Mouse (Mus musculus): ENCODE measurements around the gene Tbl1xr1.

Tbl1xr1 gene

DNA sequence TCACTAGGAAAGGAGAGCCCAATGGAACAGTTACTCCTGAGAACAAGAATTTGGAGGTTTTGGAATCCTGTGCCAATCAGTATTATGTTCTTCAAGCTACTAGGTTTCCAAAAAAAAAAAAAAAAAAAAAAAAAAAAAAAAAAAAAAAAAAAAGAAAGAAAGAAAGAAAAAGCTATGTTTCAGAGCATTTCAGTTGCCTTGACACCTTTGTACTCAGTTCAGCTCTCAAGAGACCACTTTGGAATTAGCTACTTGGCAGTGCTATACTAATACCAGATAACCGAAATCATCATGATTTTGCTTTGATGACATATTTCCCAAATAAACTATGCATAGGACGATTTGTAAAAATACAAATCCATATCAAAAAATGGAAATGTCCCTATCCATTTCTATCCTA, 145.1 kb downstream of the Tbl1xr1 start:
- DNase-seq, result no peak

- no peak for DNase-seq
Measured at GRCm38 (mm10) chr3:22222351-22222750, 145.9 kb downstream of the Tbl1xr1 start.

GRCm38 (mm10) chr3:22223023-22223422, 146.6 kb downstream of the Tbl1xr1 start:
- no peak for DNase-seq

GRCm38 (mm10) chr3:22228052-22228451, 151.6 kb downstream of the Tbl1xr1 start:
- no peak for DNase-seq

GRCm38 (mm10) chr3:22230635-22231034, 154.2 kb downstream of the Tbl1xr1 start:
- DNase-seq, result no peak

DNA sequence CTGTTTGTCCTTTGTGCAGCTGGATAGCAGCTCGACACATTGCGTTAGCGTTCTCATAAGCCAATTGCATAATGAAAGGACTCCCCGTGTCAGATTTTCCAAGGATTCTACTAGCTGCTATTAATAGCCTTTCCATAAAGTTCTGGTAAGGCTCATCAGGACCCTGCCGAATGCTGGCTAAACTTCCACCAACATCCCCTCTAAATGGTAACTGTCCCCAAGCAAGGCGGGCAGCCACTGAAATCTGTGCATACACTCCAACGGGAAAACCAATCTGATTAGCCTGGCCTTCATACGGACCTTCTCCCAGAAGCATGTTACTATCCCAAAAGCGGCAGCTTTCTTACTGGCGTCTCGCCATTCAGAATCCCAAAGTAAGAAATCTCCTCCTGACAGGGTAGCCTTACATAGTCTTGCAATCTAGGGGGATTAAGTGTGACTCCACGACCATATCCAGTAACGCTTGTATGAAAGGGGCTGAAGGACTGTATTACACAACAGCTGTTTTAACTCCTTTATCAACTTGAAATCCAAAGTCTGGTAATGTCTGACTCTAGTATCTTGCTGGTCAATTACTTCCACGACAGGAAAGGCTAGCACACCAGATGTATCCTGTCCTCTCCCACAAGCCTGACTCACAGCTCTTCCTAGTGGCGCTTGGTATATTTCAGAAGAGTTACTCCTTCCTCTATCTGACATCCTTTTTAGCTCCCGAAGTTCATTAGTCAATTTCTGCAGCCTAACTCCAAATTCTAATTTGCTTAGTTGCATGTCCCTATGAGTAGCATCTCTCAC, 161.9 kb downstream of the Tbl1xr1 start:
- DNase-seq, result no peak

Data from cerebellum, postnatal 25 days (tissue).